Mouse (Mus musculus) megakaryocyte, adult 5-6 weeks (primary cell): ENCODE data around the gene Ak7. TPM values are rescaled to one million over a fixed set of nuclear protein-coding genes. Genes with fewer than 3 reads are reported as not detected.

Experiments used
- ATAC-seq: 2 replicates; pipeline ENCODE4 v1.8.0; 2016; ENCODE audit warnings: mild to moderate bottlenecking, inconsistent platforms; ENCODE audit not compliant: poor library complexity, severe bottlenecking
- total RNA-seq, 2 experiments: library from RNA; stranded (forward) in 1 of 2; stranded (reverse) in 1 of 2; fragments of 153-499, 151-499 nt in 1 of 2; fragments of 221-1000, 200-1000 nt in 1 of 2; gene quantifications; 2 replicates each; pipeline versions ENCODE4 v1.2.3 to v1.2.4; 2015 to 2017

Gene Ak7
- total RNA-seq, 2 experiments from 2014 or later, result 0.07 to 0.38 TPM

GRCm38 (mm10) chr12:105727268-105727667, 21.5 kb downstream of the Ak7 start:
- no peak for ATAC-seq

- peak; percentile 60 for ATAC-seq
These were observed 22.2 kb downstream of the Ak7 start for GRCm38 (mm10) chr12:105727964-105728363.

DNA sequence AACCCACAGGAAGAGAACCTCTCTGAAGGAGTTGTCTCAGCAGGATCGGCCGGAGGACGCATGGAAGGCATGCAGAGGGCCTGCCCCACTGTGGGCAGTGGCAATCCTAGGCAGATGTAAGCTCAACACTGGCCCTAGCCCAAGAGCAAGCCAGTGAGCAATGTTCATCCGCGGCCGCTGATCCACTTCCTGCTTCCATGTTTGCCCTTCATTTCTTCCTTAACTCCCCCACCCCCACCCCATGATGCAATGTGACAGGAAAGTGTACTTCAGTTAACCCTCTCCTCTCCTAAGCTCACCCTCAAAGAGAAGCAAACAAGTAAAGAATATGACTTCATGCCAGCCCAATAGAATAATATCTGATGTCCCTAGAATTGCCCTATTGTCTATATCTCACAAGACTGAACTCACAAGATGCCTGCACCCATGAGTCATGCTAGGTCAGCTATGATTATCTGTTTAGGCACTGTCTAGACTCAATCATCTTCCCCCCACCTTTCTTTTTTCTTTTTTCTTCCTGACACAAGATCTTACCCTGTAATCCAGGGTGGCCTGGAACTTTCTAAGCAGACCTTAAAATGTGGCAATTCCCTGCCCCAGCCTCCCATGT, 25.2 kb downstream of the Ak7 start:
- ATAC-seq, result peak; percentile 28; the same call in 1 of the 2 replicates

DNA sequence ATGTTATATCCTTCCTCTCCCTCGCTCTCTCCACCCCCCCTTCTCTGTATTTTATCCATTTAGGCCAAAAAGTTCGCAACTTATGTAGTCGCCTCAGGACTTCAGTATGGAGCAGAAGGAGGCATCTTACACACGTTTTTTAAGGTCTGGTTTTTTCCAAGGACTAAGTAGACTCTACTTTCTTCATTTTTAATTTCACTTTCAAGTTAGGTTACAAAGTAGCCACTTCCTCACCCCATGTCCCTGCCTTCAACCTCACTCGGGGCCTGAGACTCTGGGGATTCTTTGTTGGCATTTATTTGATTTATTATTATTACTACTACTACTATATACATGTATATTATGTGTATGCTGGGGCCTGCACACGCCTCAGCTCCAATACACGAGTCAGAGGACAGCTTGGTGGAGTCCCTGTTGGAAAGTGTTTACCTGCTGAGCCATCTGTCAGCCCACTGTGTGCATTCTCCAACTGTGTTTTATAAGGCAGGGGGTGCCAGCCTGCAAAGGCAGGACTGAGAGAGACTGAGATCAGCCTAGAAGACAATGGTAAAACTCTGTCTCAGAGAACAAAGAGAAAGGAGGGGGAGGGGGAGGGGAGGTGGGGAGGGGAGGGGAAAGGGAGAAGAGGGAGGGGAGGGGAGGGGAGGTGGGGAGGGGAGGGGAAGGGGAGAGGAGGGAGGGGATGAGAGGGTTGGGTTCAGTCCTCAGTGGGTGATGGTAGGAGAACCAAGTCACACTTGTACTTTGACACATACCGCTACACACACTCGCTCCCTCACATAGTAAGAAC, 27.8 kb downstream of the Ak7 start:
- peak; percentile 82 for ATAC-seq

GRCm38 (mm10) chr12:105735226-105735888, 29.6 kb downstream of the Ak7 start:
- no peak for ATAC-seq

DNA sequence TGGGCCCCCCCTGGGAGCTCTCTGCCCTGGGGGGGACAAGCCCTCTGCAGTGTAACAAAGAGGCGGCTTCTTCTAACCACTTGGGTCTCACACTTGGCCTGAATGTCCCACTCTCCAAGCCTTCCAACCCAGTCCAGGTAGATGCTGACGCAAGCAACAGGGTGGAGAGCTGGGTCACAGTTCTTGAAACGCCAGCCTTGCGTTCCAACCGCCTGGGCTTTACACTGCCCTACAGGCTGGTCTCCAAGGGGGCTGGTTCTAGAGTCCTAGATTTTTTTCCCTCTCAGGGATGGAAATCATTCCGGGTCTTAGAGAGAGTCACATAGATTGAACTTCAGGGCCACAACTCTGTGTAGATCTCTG, 30.1 kb downstream of the Ak7 start:
- no peak for ATAC-seq

DNA sequence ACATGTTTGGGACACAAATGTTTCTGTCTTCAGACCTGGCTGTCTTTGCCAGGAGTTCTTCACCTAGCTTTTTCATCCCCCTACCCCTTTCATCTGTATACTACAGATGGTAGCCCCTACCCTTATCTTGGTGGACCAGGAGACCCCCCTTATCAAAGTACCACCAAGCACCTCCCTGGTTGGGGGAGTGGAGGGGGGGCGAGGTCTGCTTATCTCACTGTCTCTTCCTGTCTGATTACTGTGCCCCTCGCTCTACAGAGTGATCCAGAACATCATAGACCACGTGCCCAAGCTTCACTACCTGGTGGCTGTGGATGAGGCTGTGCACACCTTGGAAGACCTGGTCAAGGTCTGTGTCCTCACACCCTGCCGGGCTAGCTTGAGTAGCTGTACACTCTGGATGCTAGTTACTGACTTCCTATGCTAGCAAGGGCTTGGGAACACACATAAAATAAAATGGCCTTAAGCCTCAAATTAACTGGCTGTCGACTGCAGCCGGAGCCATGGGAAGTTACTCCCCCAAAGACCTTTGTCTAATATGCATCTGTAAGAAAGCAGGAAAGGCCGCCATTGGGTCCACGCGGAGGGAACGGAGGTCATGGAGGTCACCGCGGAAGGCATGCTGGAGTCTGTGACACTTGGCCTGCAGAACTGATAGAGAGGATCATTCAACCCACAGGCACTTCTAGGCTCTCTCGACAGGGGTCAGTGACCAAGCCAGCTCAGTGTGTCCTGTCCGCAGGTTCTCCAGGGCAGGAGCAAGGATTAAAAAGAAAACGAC, 32.7 kb downstream of the Ak7 start:
- ATAC-seq, result no peak

- no peak for ATAC-seq
These were observed 33.9 kb downstream of the Ak7 start for GRCm38 (mm10) chr12:105739656-105740055.

DNA sequence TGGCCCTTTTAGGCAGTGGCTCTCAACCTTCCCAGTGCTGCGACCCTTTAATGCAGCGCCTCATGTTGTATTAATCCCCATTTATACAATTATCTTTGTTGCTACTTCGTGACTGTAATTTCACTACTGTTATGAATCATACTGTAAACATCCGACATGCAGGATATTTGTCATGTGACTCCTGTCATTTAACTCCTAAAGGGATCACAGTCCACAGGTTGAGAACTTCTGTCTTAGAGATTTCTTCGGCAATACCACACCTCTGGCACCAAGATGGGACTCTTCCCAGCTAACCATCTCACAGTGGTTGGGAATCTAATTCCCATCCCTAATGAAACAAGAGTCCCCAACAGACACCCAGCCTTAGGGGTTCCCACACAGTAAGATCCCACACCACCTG, 42.3 kb downstream of the Ak7 start:
- no peak for ATAC-seq

GRCm38 (mm10) chr12:105753813-105754212, 48.0 kb downstream of the Ak7 start:
- ATAC-seq, result no peak

- ATAC-seq, result no peak
These were observed 52.2 kb downstream of the Ak7 start for GRCm38 (mm10) chr12:105757816-105758497.

DNA sequence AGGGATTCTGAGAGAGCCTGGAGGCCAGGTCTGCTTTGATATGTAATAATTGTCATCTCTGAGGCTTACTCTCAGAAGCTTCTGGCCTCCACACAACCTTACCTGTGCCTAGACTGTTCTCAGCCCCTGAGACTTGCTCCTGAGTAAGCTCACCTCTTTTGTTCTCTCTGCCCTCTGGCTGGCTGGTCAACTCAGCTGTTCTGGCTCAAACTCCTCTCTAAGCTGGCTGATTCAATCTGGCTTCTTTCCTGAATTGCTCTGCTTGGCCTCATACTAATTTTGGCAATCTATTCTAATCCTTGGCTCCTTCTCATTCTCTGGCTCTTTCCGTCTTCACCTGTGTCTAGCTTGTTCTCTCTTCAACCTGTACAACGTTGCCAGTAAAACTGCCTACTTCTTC, 53.1 kb downstream of the Ak7 start:
- no peak for ATAC-seq

DNA sequence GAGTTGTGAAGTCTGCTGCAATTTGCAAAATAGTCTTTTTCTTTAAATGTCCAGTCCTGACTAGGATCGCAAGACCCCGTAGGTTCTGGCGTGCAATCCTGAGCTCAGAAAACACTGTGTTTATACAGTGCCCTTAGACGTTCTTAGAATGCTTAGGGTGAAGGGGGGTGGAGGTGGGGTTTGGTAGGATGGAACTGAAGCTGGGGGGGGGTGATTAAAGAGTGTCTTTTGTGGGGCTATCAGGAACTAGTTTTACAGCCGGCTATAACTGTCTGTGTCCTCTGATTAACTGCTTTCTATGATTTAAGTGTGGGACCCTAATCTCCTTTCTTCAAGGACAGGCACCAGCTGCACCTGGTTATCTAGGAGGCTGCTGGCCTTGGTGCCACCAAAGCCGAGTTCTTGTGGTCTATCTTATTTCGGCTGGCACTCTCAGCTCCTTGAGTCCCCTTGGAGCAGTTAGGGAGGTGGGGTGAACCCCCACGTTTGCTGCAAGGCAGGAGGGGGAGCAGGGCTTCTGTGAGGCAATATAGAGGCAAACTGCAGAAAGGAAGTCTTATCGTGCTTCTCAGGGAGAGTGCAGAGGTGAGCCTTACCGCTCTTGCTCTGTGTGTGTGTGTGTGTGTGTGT, 54.2 kb downstream of the Ak7 start:
- no peak for ATAC-seq

GRCm38 (mm10) chr12:105761171-105761570, 55.4 kb downstream of the Ak7 start:
- no peak for ATAC-seq

DNA sequence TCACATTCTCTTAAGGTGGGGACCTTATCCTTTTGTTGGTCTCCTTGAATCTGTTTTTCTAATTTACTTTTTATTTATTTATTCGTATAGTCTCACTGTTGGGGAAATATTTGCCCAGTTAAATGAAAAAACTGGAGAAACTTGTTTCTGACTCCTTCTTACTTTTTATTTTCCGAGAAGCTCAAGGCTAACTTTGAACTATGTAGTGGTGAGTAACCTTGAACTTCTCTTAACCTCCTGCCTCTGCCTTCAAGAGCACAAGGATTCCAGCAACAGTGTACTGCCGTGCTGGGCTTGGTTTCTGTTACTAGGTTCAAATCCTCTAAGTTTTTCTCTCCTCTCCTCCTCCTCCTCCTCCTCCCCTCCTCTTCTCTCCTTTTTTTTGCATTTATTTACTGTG, 55.9 kb downstream of the Ak7 start:
- no peak for ATAC-seq

DNA sequence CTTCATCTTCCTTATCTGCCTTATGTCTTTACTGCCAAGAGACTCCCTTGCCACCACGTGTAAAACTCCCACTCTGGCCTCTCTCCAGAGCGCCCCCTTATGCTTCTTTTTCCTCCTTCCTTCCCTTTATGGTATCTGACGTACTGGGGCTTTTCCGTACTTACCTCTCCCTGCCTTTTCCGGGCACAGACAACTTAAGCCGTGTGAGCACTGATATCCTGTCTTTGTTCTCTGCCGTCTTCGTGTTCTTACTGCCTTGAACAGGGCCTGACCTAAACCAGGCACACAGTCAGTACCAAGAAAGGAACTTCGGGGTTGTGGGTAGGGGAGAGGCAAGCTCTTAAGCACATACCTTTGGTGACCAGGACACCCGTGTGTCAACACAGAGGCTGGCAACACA, 63.9 kb downstream of the Ak7 start:
- ATAC-seq, result no peak

DNA sequence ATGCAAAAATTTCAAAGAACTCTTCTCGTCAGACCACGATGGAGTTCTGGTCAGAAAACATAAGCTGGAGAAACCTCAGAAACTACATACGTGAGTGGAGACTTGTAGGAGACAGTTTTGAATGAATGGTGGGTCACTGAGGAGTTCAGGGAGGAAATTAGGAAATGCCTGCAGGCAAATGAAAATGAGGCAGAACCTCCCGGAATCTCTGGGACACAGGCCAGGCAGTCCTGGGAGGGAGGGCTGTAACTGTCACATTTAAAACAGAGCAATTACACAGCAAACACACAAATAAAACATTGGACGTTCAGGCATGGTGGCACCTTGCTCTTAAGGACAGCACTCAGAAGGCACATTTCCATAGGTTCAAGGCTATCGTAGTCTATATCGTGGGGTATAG, 69.1 kb downstream of the Ak7 start:
- ATAC-seq, result no peak

GRCm38 (mm10) chr12:105777651-105778050, 71.9 kb downstream of the Ak7 start:
- ATAC-seq, result no peak

GRCm38 (mm10) chr12:105784196-105784999, 78.6 kb downstream of the Ak7 start, which contains the start of gene Papola:
Gene Papola, plus strand, starts transcription at chr12:105784694.
- peak; percentile 86 for ATAC-seq
